Mouse (Mus musculus) kidney, embryonic 16.5 days (tissue): ENCODE data around the gene Lpar4. TPM values are rescaled to one million over a fixed set of nuclear protein-coding genes. Genes with fewer than 3 reads are reported as not detected.
A peak's percentile ranks its signal among the peaks of the same experiment; 100 is the strongest.

Experiments used
- ATAC-seq: fragments of 200-750 bp; cut with Nextera tagmentation; 2 replicates; pipeline ENCODE4 v1.8.0; 2017; ENCODE audit warnings: moderate TSS enrichment; ENCODE audit not compliant: low FRiP score, low TSS enrichment
- H3K27ac ChIP-seq: fragments of 300-500 bp; sonication (generic); 2 replicates; pipeline ENCODE4 v1.5.1; 2014; ENCODE audit warnings: low read length
- H3K27me3 ChIP-seq: fragments of 300-500 bp; sonication (generic); 2 replicates; pipeline ENCODE4 v1.6.1; 2014; ENCODE audit warnings: low read length, control low read depth, mixed read lengths; ENCODE audit not compliant: insufficient read depth
- H3K36me3 ChIP-seq: fragments of 300-500 bp; sonication (generic); 2 replicates; pipeline ENCODE4 v1.6.1; 2014; ENCODE audit warnings: low read length, control low read depth, mixed read lengths; ENCODE audit not compliant: insufficient read depth
- H3K4me1 ChIP-seq: fragments of 300-500 bp; sonication (generic); 2 replicates; pipeline ENCODE4 v1.6.1; 2014; ENCODE audit warnings: low read length, control low read depth, mixed read lengths; ENCODE audit not compliant: insufficient read depth
- H3K4me2 ChIP-seq: fragments of 300-500 bp; sonication (generic); replicated peaks from 2 replicates; pipeline ENCODE4 v1.6.1; 2014; ENCODE audit warnings: low read depth, low read length
- H3K4me3 ChIP-seq: fragments of 300-500 bp; sonication (generic); 2 replicates; pipeline ENCODE4 v1.5.1; 2014; ENCODE audit warnings: mild to moderate bottlenecking, low read length
- H3K9ac ChIP-seq: fragments of 300-500 bp; sonication (generic); replicated peaks from 2 replicates; pipeline ENCODE4 v1.6.1; 2014; ENCODE audit warnings: low read length
- H3K9me3 ChIP-seq: fragments of 300-500 bp; sonication (generic); 2 replicates; pipeline ENCODE4 v1.6.1; 2016; ENCODE audit warnings: low read length, control low read depth
- WGBS: fragments of 180-500 bp; shearing (Covaris S2); extraction: QIAGEN DNeasy Blood & Tissue Kit; methylation state at CpG from one replicate; pipeline ENCODE4 v1.1.7; 2014; 5-methylcytosine and 5-hydroxymethylcytosine counted together
- polyA plus RNA-seq: library from polyadenylated mRNA; unstranded; fragments of >200 nt; fragmentation: Nextera tagmentation; extraction: Ambion mirVana; gene quantifications from 2 replicates; pipeline ENCODE4 v1.2.1, GENCODE M21; 2015

Gene Lpar4
- 13.6 and 14.2 TPM in 2 replicates for polyA plus RNA-seq

DNA sequence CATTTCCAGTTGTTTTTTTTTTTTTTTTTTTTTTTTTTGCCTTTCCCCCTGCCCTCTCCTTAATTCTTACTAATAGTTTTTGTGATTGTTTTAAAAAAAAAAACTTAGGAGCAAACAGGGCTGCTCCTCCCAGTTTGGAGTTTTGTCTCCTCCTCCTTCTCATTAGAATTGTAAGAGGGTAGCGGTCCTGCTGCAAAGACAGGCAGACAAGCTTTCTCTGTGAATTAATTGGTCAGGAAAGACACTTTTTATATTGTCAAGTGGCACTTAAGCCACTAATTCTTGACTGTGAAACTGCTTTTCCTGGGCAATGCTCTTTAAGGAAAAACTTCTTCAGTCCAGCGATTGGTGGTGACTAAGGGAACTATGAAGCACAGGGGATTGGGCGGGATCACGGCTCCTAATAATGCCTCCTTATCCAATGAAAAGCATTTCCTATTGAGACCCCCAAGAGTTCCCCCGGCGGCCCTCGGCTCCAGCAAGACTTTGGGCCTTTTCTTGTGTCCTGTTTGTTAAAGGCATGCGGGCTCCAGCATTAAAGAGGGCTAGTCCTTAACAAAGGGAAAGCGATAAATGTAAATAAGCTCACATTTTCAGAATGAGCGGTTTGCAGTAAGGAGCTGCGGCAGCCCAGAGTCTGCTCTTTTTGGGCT, at the start of gene Lpar4:
Gene Lpar4 (plus strand): TSS at position 451 of the 653 bp plus-strand sequence.
- peak; percentile 92 for ATAC-seq
- Histone ChIP-seq H3K27me3 (peaks cover 15% of the 10 kb centered on the region; the same call in 1 of the 2 replicates), H3K27ac (peak within 1 kb of the TSS; percentile 76), H3K4me1 (no peaks in the 10 kb centered on the region), H3K9ac (peak within 1 kb of the TSS; percentile 68), H3K36me3 (no peaks in the 10 kb centered on the region), H3K9me3 (no peaks in the 10 kb centered on the region), H3K4me2 (peak within 1 kb of the TSS; percentile 47), H3K4me3 (peak within 1 kb of the TSS; percentile 51)
- WGBS, result 26% methylated on average over 11 of the region's 11 CpGs

DNA sequence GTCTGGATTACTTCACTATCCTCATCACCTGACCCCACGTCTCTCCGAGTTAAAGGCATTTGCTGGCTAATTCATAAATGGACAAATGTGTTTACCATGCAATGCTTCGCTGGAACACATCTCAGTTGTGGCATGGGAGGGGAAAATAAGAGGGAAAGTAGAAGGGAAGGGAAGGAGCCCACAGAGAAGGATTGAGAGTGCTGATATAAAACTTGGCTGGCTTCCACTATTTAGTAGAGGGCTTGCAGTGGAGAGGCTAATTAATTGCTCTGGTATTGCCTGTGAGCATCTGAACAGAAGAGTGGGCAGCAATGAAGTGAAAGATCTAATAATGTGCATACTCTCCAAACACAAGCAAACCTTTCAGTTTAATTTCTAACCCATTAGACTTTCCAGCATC, 49.0 kb upstream of the Lpar4 start:
- H3K27ac ChIP-seq, result no peak overlapping the region
- H3K4me3 ChIP-seq, result no peak overlapping the region
- no peak overlapping the region for H3K9ac ChIP-seq
- no peak overlapping the region for H3K4me2 ChIP-seq
- H3K4me1 ChIP-seq, result no peaks in the 10 kb centered on the region
- WGBS, result 56% methylated on average over 3 of the region's 3 CpGs
- no peaks in the 10 kb centered on the region for H3K36me3 ChIP-seq
- peak; percentile 19; the same call in 1 of the 2 replicates for ATAC-seq
- H3K9me3 ChIP-seq, result no peaks in the 10 kb centered on the region
- no peaks in the 10 kb centered on the region for H3K27me3 ChIP-seq

DNA sequence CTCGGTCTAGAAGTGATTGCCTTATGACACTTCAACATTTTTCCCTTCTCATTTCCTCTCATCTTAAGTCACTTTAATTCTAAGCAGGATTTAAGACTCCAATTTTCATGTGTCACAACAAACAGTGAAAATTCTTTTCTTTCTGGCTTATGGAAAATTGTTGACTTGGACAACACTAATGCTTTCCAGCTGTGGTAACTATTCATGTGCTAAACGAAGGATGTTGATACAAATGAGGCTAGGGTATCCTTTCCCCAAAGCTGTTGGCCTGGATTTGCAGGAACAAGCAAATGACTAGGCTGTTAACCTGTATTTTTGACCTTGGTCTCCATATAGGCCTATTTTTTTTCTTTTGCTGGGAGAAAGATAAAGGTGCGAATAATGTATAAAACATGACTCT, 48.5 kb upstream of the Lpar4 start:
- 39% methylated on average over 3 of the region's 3 CpGs for WGBS
- Histone ChIP-seq H3K9me3 (no peaks in the 10 kb centered on the region), H3K9ac (no peak overlapping the region), H3K27ac (no peak overlapping the region), H3K36me3 (no peaks in the 10 kb centered on the region), H3K4me3 (no peak overlapping the region), H3K4me1 (no peaks in the 10 kb centered on the region), H3K27me3 (no peaks in the 10 kb centered on the region), H3K4me2 (no peak overlapping the region)
- 0 out of 2 replicates have a peak, but pooled peaks have one; percentile 4 for ATAC-seq

DNA sequence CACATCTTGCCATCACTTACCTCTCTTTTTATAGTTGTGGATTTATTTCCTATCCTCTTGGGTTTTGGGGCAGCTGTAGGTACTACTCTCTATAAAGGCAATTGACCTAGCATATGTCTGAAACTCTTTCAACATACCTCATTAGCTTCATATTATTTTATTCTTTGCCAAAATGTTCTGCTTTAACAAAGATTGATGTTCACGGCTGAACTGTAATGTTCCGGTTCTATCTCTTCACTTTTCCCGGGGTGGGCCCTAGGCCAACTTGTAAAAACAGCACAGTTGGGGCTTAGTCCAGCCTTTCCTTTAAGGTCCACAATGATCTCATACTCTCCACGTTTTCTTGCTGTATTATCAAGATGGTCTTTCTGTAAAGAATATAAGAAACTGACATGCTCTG, 48.1 kb upstream of the Lpar4 start:
- ATAC-seq, result no peak
- H3K27me3 ChIP-seq, result no peaks in the 10 kb centered on the region
- no peaks in the 10 kb centered on the region for H3K9me3 ChIP-seq
- 59% methylated on average over 4 of the region's 4 CpGs for WGBS
- no peak overlapping the region for H3K27ac ChIP-seq
- no peaks in the 10 kb centered on the region for H3K4me1 ChIP-seq
- no peak overlapping the region for H3K4me3 ChIP-seq
- no peak overlapping the region for H3K4me2 ChIP-seq
- no peaks in the 10 kb centered on the region for H3K36me3 ChIP-seq
- H3K9ac ChIP-seq, result no peak overlapping the region

DNA sequence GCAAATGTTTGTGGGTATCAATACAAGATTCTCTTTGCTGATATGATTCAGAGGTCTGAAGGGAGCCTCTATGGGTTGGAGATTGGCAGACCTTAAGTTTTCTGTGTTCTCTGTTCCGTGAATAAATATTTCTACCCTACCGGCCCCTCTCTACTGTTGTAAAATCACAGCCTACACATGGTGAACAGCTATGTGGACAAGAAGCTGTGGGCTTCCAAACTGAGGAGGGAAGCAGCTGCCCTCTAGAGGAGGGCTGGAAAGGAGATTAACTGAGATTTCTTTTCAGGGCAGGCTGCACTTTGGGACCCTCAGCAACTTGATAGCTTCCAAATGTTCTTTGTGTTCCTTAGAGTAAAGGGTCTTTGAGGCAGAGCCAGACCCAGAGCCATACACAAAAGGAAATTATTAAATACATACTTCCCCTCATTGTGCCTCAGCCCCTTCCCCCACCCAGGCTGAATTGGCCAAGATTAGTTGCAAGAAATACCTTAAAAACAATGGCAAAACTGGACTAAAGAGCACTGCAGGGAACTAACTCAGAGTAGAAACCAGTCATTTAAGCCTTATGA, 22.6 kb upstream of the Lpar4 start:
- no peak overlapping the region for H3K4me2 ChIP-seq
- no peak overlapping the region for H3K4me3 ChIP-seq
- H3K36me3 ChIP-seq, result no peaks in the 10 kb centered on the region
- no peaks in the 10 kb centered on the region for H3K9me3 ChIP-seq
- no peaks in the 10 kb centered on the region for H3K4me1 ChIP-seq
- WGBS, result 48% methylated on average over 2 of the region's 2 CpGs
- no peak overlapping the region for H3K27ac ChIP-seq
- no peaks in the 10 kb centered on the region for H3K27me3 ChIP-seq
- no peak overlapping the region for H3K9ac ChIP-seq
- no peak for ATAC-seq

DNA sequence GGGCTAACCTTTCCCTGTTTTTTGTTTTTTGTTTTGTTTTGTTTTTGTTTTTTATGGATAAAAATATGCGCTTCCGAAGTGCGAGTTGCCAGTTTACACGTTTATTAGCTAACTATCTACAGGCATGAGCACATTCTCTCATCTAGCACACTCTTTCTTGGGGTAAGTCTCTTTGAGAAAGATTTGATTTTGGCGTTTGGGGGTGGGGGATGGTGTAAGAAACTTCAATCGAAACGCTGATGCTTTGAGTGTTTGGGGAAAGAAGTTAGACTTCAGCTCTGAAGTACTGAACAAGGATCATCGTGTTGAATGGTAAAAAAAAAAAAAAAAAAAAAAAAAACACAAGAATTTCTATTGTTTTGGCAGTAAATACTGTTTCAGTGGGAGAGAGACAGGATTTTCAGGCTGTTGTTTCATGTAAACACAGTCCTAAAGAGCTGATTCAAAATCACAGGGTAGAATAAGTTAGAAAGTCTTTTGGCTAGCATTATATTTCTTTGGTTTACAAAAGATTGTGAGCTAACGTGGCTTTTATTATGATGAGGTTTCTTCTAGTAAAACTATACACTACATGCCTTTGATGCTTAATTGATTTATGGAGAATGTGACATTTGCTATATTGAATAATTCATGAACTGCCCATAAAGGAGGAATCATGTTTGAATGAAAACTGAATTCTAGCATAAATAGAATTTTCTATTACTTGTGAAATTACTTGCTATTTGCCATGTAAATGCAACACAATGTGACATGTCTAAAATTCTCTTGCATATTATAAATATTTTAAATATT, 599 bp downstream of the Lpar4 start:
- no peak; the same call in 1 of the 2 replicates for ATAC-seq
- peaks cover 15% of the 10 kb centered on the region; the same call in 1 of the 2 replicates for H3K27me3 ChIP-seq
- H3K9me3 ChIP-seq, result no peaks in the 10 kb centered on the region
- H3K27ac ChIP-seq, result peak overlapping the region; percentile 76
- peak overlapping the region; percentile 68 for H3K9ac ChIP-seq
- WGBS, result 22% methylated on average over 9 of the region's 9 CpGs
- H3K4me1 ChIP-seq, result no peaks in the 10 kb centered on the region
- peak overlapping the region; percentile 47 for H3K4me2 ChIP-seq
- H3K4me3 ChIP-seq, result peak overlapping the region; percentile 51
- H3K36me3 ChIP-seq, result no peaks in the 10 kb centered on the region

DNA sequence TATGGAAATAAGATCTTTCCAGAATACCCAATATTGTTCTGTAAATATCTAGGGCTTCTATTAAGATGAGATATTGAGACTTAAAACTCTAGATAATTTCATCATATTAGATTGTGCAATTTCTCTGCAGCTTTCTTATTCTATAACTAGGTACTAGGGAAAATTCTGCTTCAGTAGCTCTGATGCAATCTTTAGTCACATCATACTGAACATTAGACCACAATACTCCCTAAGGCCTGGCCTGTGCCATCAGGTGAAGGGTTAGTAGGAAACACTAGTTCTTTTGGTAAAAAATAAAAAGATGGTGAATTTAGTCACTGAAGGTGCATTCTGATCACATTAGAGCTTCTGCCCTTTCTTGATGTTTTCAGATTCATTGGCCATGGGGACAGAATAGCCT, 4.1 kb downstream of the Lpar4 start:
- H3K9me3 ChIP-seq, result no peaks in the 10 kb centered on the region
- no peak for ATAC-seq
- no peak overlapping the region for H3K4me3 ChIP-seq
- H3K9ac ChIP-seq, result no peak overlapping the region
- peaks cover 11% of the 10 kb centered on the region; the same call in 1 of the 2 replicates for H3K27me3 ChIP-seq
- no peaks in the 10 kb centered on the region for H3K36me3 ChIP-seq
- no peaks in the 10 kb centered on the region for H3K4me1 ChIP-seq
- H3K27ac ChIP-seq, result no peak overlapping the region
- no peak overlapping the region for H3K4me2 ChIP-seq

DNA sequence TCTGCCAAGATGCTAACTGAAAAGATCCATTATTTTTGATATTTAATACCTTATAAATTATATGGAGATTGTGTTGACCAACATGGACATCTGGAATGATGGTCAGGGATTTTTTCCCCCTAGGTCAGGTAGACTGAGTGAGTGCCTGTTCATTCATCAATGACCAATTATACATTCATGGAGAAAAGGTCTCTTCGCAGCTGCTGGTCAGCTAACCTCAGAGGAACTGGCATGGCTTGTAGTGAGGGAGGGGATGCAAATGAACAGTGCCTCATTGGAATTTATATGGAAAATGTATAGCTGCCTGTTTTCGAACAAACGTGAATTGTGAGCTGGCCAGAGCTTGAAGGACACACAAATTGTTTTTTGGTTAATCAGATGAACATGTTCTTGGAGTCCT, 18.9 kb downstream of the Lpar4 start:
- Histone ChIP-seq H3K4me1 (no peaks in the 10 kb centered on the region), H3K9me3 (no peaks in the 10 kb centered on the region), H3K27ac (no peak overlapping the region), H3K9ac (no peak overlapping the region), H3K4me2 (no peak overlapping the region), H3K36me3 (no peaks in the 10 kb centered on the region), H3K4me3 (no peak overlapping the region), H3K27me3 (peaks cover 2% of the 10 kb centered on the region; the same call in 1 of the 2 replicates)
- WGBS, result 79% methylated on average over 3 of the region's 3 CpGs
- ATAC-seq, result no peak

DNA sequence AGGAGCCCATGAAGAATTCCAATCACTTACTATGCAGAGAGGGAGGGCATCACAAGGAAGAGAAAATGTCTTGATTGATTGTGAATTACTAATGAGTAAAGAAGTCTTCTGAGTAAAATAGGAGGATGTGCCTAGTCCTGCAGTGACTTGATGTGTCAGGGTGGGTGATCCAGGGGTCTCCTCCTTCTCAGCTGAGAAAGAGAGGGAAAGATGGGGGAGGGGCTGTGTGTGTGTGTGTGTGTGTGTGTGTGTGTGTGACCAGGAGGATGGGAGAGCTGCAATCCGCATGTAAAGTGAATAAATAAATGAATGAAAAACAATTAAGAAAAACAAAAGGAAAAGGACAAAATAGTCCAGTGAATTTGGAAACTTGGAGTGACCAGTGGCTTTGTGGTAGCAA, 30.1 kb downstream of the Lpar4 start:
- Histone ChIP-seq H3K27me3 (no peaks in the 10 kb centered on the region), H3K4me1 (no peaks in the 10 kb centered on the region), H3K36me3 (no peaks in the 10 kb centered on the region), H3K4me3 (no peak overlapping the region), H3K27ac (peak overlapping the region; percentile 24; the same call in 1 of the 2 replicates), H3K9me3 (no peaks in the 10 kb centered on the region), H3K4me2 (no peak overlapping the region), H3K9ac (no peak overlapping the region)
- WGBS, result 74% methylated on average over 1 of the region's 1 CpGs
- no peak for ATAC-seq
